8 mouse cellular contexts compared by ENCODE assay signal in the genomic region with DNA sequence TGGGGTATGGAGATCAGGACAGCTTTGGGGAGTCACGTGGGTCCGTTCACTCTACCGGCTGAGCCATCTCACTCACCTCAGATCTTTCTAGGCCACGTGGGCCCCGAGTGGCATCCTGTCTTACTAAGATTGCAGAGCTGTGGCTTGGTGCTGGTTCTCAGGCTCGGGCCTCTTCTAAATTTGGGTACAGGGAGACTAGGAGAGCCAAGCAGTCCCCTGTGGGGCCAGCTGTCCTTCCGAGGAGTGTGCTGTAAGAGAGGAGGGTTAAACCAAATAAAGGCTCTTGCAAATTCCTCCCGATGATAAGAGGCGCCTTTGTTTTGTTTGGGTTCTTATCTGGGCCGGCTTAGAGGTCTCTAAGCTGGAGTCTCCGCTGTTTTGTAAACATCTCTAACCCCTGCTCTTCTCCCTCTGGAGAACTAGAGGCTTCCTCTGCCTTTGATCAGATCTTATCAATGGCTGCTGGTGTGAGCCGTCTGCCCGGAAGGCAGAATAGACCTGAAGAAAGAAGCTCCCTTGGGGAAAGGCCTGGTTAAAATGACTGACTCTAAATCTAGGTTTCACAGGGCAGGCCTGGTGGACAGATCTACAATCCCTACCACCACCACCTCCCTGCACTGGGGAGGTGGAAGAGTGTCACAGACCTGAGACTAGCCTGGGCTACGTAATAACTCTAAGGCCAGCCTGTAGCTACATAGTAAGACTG. TPM values are rescaled to one million over a fixed set of nuclear protein-coding genes. Genes with fewer than 3 reads are reported as not detected.
DNase-seq lines count a peak whose midpoint lies in the region; ATAC-seq lines count a peak whose summit lies in the region.

No protein-coding gene starts in this region.

- peak; percentile 45 to 48 for DNase-seq in heart, adult 18-20 months
- no peak for DNase-seq in heart, adult 9 months (ENCODE audit: low spot score in 2 of 2)
- peak; percentile 79 for DNase-seq in CD4-positive helper T cell, adult 2 months (ENCODE audit: low read depth, low spot score)
- no peak for DNase-seq in embryonic facial prominence, embryonic 11.5 days (ENCODE audit: low spot score)
- peak; percentile 72 for DNase-seq in yolk sac, embryonic 10.5 days (ENCODE audit: low spot score)
- no peak for DNase-seq in frontal cortex, adult 2 months (ENCODE audit: extremely low spot score in 1 of 2, low spot score in 1 of 2)
- DNase-seq in forebrain, embryonic 11.5 days (ENCODE audit: low spot score): no peak

- ATAC-seq in embryonic facial prominence, embryonic 11.5 days (replicated peaks; ENCODE audit: insufficient number of reproducible peaks, low FRiP score, low TSS enrichment, low read depth): no peak
- ATAC-seq in megakaryocyte progenitor cell, adult 5-6 weeks (replicated peaks; ENCODE audit: poor library complexity): peak; percentile 67
- no peak for ATAC-seq in forebrain, embryonic 11.5 days (replicated peaks; ENCODE audit: low FRiP score)

- no peak overlapping the region for H3K27ac ChIP-seq in embryonic facial prominence, embryonic 11.5 days (replicated peaks; ENCODE audit: low read depth, low read length)
- H3K27ac ChIP-seq in forebrain, embryonic 11.5 days (ENCODE audit: low read depth, low read length): no peak overlapping the region

- no peak overlapping the region for H3K4me2 ChIP-seq in embryonic facial prominence, embryonic 11.5 days (ENCODE audit: low read depth, low read length)
- no peak overlapping the region for H3K4me2 ChIP-seq in forebrain, embryonic 11.5 days (ENCODE audit: low read depth, low read length, severe bottlenecking)

- WGBS in embryonic facial prominence, embryonic 11.5 days: 14% methylated on average over 14 of the region's 14 CpGs
- 16% methylated on average over 14 of the region's 14 CpGs for WGBS in forebrain, embryonic 11.5 days

- no peaks in the 10 kb centered on the region; the same call in 1 of the 2 replicates for H3K36me3 ChIP-seq in embryonic facial prominence, embryonic 11.5 days (replicated peaks; ENCODE audit: control insufficient read depth, insufficient read depth, low read depth, low read length)
- H3K36me3 ChIP-seq in forebrain, embryonic 11.5 days (ENCODE audit: control insufficient read depth, insufficient read depth, low read length): no peaks in the 10 kb centered on the region; the same call in 1 of the 2 replicates

- H3K9ac ChIP-seq in embryonic facial prominence, embryonic 11.5 days (replicated peaks; ENCODE audit: low read length): 0 out of 2 replicates have a peak overlapping the region, but pooled peaks have one; percentile 1
- no peak overlapping the region for H3K9ac ChIP-seq in forebrain, embryonic 11.5 days (ENCODE audit: low read length)

- peaks cover 2% of the 10 kb centered on the region; the same call in 1 of the 2 replicates for H3K4me1 ChIP-seq in embryonic facial prominence, embryonic 11.5 days (ENCODE audit: control insufficient read depth, insufficient read depth, low read length)
- peaks cover 8% of the 10 kb centered on the region; the same call in 1 of the 2 replicates for H3K4me1 ChIP-seq in forebrain, embryonic 11.5 days (replicated peaks; ENCODE audit: control insufficient read depth, insufficient read depth, low read length)

- H3K4me3 ChIP-seq in embryonic facial prominence, embryonic 11.5 days (ENCODE audit: low read depth, low read length): no peak overlapping the region
- no peak overlapping the region for H3K4me3 ChIP-seq in forebrain, embryonic 11.5 days (ENCODE audit: low read depth, low read length)

- no peaks in the 10 kb centered on the region for H3K27me3 ChIP-seq in embryonic facial prominence, embryonic 11.5 days (ENCODE audit: control insufficient read depth, insufficient read depth, low read length)
- no peaks in the 10 kb centered on the region for H3K27me3 ChIP-seq in forebrain, embryonic 11.5 days (ENCODE audit: control insufficient read depth, insufficient read depth, low read length)

- no peaks in the 10 kb centered on the region for H3K9me3 ChIP-seq in embryonic facial prominence, embryonic 11.5 days (replicated peaks; ENCODE audit: control insufficient read depth, low read length)
- H3K9me3 ChIP-seq in forebrain, embryonic 11.5 days (ENCODE audit: control insufficient read depth, low read length): no peaks in the 10 kb centered on the region

RNA-seq across cellular contexts. Expression of a gene that starts 14.9 kb away (rescaled TPM):
- total RNA-seq in heart, adult 18-20 months (2021): 10 to 100 TPM; 15.7 to 15.9 TPM
- polyA plus RNA-seq in embryonic facial prominence, embryonic 11.5 days (2014; fragmentation: Nextera tagmentation; extraction: Ambion mirVana): 2.9 and 3.4 TPM in 2 replicates
- 14.1 and 18.1 TPM in 2 replicates for total RNA-seq in megakaryocyte progenitor cell, adult 5-6 weeks (2015)
- 8.4 and 8.5 TPM in 2 replicates for total RNA-seq in megakaryocyte progenitor cell, adult 5-6 weeks (2017)
- 19.1 and 19.2 TPM in 2 replicates for polyA plus RNA-seq in frontal cortex, adult 2 months (2012; rRNA removed)
- 5.0 and 6.1 TPM in 2 replicates for polyA plus RNA-seq in forebrain, embryonic 11.5 days (2014; fragmentation: Nextera tagmentation; extraction: Ambion mirVana)

RNA-seq across cellular contexts. Expression of a gene that starts 47.5 kb away (rescaled TPM):
- 1 to 10 TPM; 5.0 to 6.0 TPM for total RNA-seq in heart, adult 18-20 months (2021)
- polyA plus RNA-seq in embryonic facial prominence, embryonic 11.5 days (2014; fragmentation: Nextera tagmentation; extraction: Ambion mirVana): 5.5 and 8.0 TPM in 2 replicates
- total RNA-seq in megakaryocyte progenitor cell, adult 5-6 weeks (2015): 5.6 and 6.8 TPM in 2 replicates
- total RNA-seq in megakaryocyte progenitor cell, adult 5-6 weeks (2017): 4.7 and 8.0 TPM in 2 replicates
- 30.7 and 30.8 TPM in 2 replicates for polyA plus RNA-seq in frontal cortex, adult 2 months (2012; rRNA removed)
- 12.8 and 13.1 TPM in 2 replicates for polyA plus RNA-seq in forebrain, embryonic 11.5 days (2014; fragmentation: Nextera tagmentation; extraction: Ambion mirVana)

Comparison
In these comparisons a context has a peak if more than half of its experiments do, and no peak if none do; other contexts are left out.
1. DNase-seq: peak in heart, adult 18-20 months (2 of 2), CD4-positive helper T cell, adult 2 months (single experiment) and yolk sac, embryonic 10.5 days (single experiment); none in heart, adult 9 months (0 of 2), embryonic facial prominence, embryonic 11.5 days (single experiment), frontal cortex, adult 2 months (0 of 2) and forebrain, embryonic 11.5 days (single experiment).